Mouse (Mus musculus): ENCODE measurements around the gene Vps8.
"Not testable (repeated sequence)": the region's sequence is repeated elsewhere in the genome, so short reads cannot be mapped to it uniquely, and the experiment has no call there.

Vps8 gene

GRCm38 (mm10) chr16:21673651-21674050, 250.7 kb downstream of the Vps8 start:
- DNase-seq, result not testable (repeated sequence)

- no peak for DNase-seq
These were observed 253.9 kb downstream of the Vps8 start for GRCm38 (mm10) chr16:21676791-21677190.

- DNase-seq, result no peak
These were observed 264.5 kb downstream of the Vps8 start for GRCm38 (mm10) chr16:21687406-21687805.

DNA sequence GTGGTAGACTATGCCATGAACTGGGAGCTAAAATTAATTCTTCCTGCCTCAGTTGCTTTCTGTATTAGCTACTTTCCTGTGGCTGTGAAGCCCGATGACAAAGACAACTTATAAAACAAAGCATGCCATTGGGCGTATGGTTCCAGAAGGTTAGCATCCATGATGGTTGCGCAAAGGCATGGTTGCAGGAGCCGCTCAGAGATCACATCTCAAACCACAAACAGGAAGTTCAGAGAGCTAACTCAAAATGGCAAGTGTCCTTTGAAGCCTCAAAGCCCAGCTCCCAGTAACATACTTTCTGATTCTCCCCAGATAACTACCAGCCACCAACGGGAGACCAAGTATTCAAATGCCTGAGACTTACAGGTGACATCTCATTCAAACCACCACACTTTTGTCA, 266.2 kb downstream of the Vps8 start:
- DNase-seq, result no peak

DNA sequence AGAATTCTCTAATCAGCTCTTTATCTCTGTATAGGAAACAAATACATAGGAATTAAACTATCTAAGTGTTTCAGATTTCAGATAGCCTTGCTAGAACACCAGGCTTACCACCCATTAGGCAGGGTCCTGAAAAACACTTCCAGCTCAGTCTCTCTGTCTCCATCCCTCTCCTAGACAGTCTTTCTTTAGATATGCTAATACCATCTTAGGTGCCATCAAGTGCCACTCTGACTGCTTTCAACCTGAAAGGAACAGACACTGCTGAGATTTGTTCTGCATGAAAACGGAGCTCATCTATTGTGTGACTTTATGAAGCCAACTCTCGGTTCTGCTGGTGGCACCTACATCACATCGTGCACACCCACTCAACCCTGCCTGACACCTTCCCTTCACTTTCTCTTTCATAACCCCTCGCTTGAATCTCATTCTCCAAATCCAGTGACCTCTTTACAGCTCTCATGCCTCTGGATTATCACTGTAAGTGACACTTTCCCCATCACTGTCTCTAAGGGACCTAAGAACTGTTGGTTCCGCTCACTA, 267.4 kb downstream of the Vps8 start:
- no peak for DNase-seq

GRCm38 (mm10) chr16:21693981-21694462, 271.1 kb downstream of the Vps8 start:
- peak; percentile 81 for DNase-seq
